Mouse (Mus musculus) liver, postnatal 0 days (tissue): ENCODE results near the gene Olfr38.

Experiments
- CTCF ChIP-seq: sonication (generic); IDR thresholded peaks from 2 replicates; pipeline ENCODE4 v1.5.1; 2016; ENCODE audit warnings: antibody characterized with exemption, low read depth
- EP300 ChIP-seq: IDR thresholded peaks from 2 replicates; pipeline ENCODE4 v1.6.1; 2016; ENCODE audit warnings: antibody characterized with exemption, low read depth, mild to moderate bottlenecking

- TF ChIP-seq CTCF (no peak), EP300 (no peak)
Measured at GRCm38 (mm10) chr6:42790247-42790948, 34.2 kb downstream of the Olfr38 start.
